Mouse (Mus musculus) ZHBTc4 (cell line): ENCODE measurements at regions not wholly inside any gene's neighbourhood (a gene's known extent, or its start where the extent isn't known, plus 50 kb on each side); places are given as distances from the start of the nearest gene placed in this dataset.

Experiments used
- DNase-seq: peaks from one replicate; pipeline ENCODE4 v3.0.0-alpha.2; 2011; ENCODE audit warnings: low read depth, low spot score

GRCm38 (mm10) chr13:71350787-71351186 is 509.2 kb upstream of the Adamts16 start:
- DNase-seq = no peak

DNA sequence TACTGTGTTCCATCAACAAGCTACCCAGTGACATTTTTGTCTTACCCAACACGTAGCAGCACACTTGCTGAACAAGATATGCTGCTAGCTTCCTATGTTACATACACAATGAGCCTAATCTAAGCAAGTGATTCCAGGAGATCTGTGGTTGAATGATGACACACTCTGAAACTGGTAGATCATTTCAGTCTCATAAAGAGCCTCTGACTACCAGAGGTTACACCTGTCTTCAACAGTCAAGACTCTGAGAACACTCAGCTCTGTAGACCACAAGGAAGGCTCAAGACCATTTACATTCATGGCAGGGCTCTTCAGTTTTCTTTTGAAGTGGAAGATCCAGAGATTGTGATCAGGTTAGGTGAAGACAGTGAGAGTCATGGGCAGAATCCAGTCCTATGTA is 501.3 kb upstream of the Adamts16 start:
- DNase-seq = no peak

DNA sequence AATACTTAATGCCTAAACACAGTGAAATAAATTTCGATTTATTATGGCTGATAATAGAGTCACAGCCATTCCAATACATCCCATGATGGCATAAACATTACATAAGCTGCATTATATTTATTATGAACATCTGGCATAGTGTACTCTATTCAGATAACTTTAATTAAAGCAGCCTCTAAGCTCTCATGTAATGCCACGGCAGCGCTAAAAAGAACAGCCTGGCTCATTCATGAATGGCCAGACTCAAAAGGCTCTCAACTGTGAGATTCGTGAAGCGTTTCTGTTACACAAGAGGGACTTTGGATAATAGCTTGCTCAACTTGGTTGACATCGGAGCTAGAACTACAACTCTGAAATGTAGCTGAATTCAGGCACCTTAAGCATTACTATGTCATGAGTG is 497.1 kb upstream of the Adamts16 start:
- no peak for DNase-seq

- DNase-seq = no peak
These were observed 493.3 kb upstream of the Adamts16 start for GRCm38 (mm10) chr13:71334925-71335324.

GRCm38 (mm10) chr13:71333146-71333545 is 491.5 kb upstream of the Adamts16 start:
- no peak for DNase-seq

GRCm38 (mm10) chr13:71330321-71330720 is 488.7 kb upstream of the Adamts16 start:
- no peak for DNase-seq

DNA sequence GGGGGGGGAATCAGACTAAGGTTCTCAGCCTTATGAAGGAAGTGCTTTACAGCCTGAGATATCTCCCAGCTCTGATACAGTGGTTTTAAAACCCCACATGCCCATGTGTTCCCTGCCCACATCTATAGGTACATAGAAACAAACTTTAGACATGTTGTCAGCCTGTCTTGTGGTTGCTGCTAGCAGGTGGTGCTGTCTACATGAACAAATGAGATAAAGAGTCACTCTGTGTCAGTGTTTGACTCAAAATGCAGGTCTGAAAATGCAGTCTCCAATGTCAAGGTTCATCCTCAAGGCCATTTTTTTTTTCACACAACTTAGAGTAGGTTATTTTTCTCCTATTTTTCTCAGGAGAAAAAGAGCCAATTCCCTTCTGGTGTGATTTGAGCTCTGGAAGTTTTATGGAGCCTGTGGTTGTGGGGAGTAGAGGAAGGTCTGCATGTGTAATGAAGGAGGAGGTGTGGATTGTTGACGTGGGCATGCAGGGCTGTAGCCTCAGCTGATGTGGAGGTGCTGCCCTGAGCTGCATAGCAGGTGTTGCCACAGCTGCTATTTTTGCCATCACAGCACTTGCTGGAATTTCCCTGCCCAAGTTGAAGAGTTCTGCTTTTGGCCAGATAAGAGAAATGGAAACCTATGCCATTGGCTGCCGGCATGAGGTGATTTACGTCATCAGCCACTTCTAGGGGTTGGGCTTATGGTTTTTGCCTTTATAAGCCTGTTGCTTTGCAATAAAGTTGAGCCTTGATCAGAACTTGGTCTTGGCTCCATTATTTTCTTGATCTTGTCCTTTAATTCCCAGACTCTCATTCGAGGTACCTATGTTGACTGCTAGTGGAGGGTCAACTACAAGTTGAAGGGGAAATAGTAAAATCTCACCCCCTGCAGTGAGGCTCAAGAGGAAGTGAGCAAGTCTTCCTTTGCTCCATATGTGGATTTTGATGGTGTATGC is 486.5 kb upstream of the Adamts16 start:
- DNase-seq = no peak

- DNase-seq = no peak
These were observed 478.9 kb upstream of the Adamts16 start for GRCm38 (mm10) chr13:71320489-71320888.

GRCm38 (mm10) chr13:71303956-71304355 is 462.3 kb upstream of the Adamts16 start:
- no peak for DNase-seq

DNA sequence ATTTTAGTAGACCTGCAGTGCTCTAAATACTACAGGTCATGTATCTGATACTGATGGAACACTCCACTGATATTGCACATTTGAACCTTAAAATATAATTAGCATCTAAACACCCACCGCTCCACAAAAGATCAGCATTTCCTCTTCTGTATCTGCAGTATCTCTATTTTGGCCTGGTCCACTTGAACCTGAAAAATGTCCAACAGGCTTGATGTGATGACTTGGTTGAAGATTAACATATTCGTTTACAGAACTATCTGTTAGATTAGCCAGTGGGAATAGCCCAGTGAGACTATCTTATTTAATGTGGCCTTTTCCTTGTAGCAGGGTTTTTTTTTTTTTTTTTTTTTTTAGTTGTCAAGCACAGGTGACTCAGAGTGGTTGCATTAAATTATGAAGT is 434.4 kb upstream of the Adamts16 start:
- no peak for DNase-seq

DNA sequence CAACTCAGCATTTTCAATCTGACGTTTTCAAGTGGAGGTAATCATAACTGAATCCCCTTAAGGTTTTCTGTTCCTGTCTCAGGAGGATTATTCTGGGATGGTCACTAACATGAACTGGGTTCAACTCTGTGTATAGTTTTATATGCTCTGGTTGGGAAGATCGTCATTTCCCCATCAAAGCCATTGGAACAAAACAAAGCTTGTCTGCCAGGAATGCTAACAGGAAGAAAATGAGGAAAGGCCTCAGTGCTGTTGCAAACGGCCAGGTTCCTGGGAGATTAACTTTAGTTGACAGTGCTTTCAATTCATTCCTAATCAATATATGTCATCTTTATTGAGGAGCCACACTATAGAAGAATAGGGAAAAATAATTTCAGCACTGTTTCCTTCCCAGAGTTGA is 432.5 kb upstream of the Adamts16 start:
- no peak for DNase-seq

DNA sequence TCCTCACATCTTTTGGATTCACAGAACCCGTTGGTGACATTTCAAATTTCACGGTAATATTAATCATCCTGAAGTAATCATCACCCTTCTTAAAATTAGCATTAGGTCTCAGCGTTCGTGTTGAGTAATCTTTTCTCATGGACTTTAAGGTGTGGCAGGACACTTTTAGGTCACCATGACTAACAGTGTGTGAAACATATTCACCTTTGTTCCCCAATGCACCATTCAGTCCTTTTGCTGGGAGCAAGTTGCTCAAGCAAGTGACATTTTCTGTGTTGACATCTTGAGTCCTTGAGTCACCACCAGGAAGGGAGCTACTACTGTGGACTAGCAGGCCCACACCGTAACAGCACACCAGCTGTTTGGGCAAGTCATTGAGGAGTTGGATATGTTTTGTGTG is 431.9 kb upstream of the Adamts16 start:
- DNase-seq = no peak

DNA sequence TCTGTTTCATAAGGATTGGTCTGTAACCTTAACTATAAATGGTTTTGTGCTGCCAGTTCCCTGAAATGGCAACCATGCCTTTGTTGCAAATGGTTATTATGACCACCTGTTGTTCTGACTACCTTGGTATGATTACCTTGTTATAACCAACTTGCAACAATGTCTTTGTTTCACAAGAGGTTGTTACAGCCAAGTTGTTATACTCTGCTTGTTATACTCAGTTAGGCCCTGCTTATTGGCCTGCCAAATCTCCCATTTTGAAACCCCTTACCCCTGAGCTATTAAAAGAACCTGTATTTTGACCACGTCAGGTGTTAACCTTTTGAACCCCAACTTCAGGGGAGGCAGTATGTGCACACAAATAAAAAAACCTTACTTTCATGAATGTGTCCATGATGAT is 431.5 kb upstream of the Adamts16 start:
- no peak for DNase-seq

- DNase-seq = no peak
These were observed 430.8 kb upstream of the Adamts16 start for GRCm38 (mm10) chr13:71272431-71272830.

GRCm38 (mm10) chr13:71271727-71272418 is 430.3 kb upstream of the Adamts16 start:
- no peak for DNase-seq

GRCm38 (mm10) chr13:71270370-71270769 is 428.8 kb upstream of the Adamts16 start:
- no peak for DNase-seq

DNA sequence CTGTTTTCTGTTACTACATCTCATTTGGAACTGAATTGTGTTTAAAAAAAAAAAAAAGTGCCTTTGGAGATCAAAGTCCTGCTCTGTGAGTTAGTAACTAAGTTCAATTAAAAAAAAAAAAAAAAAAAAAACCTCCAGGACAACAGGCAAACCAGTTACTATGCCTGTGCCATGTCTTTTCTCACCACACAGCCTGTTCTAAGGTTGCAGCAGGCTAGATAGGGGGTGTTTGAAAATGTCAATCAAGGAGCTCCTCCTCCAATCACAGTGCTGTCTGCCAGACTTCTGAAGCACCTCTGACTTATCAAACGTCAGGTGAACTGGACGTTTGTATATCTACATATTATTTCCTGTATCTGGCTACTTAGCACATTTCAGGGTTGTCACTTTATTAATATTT is 427.9 kb upstream of the Adamts16 start:
- no peak for DNase-seq

- no peak for DNase-seq
These were observed 421.8 kb upstream of the Adamts16 start for GRCm38 (mm10) chr13:71263315-71263878.

DNA sequence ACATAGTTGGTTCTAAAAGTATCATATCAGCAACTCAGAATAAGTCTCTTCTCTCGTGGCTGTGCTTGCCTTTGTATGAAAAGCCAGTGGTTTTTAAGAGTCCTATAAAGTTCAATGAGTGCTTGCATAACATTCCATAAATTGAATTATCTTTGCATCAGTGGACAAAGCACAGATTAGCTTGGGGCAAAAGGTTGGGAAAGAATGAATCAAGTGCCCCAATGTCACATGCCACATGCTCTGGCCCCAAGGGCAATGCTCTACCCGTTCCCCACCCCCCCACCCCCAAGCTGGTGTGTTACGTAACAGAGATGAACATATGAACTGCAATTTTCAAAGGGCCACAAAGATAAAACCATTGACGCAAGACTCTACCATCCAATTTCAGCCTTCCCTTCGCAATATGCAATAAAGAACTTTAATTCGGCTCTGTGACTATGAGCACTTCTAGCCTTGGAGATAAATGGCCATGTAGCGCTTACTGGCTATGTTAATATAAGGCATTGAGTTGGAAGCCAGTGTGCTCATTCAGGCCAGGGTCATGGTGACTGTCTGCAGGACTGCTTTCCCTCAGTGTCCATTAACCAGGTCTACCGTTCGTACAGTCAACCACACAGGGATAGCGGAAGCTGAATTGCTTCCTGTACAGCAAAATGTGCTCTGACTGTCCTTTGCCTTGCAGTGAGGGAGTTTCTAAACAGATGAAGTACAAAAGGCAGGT is 421.1 kb upstream of the Adamts16 start:
- DNase-seq = no peak

DNA sequence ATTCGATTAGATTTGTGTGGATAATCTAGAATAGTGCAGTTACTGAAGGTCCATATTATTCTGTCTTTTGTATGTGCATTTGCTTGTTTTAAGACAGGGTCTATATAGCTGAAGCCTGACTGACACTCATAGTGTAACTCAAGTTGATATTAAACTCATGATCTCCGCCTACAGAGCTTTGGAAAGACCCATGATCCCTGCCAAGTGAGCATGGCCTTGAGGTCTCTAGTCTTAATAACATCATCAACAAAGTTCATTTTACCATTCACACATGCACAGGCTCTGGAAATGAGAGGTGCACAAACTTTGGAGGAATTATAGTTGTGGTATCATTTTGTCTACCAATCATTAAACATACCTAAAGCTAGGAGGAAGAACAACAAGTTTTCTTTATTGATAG is 412.4 kb upstream of the Adamts16 start:
- no peak for DNase-seq

GRCm38 (mm10) chr13:71248261-71249031 is 406.8 kb upstream of the Adamts16 start:
- no peak for DNase-seq
